Mouse (Mus musculus): ENCODE measurements around the gene Nol9. TPM values are rescaled to one million over a fixed set of nuclear protein-coding genes. Genes with fewer than 3 reads are reported as not detected.

The Nol9 gene
- polyA plus RNA-seq, 1 experiment from 2014 or later = 25.1 TPM

- H3K27ac ChIP-seq (replicated peaks; ENCODE audit: low read depth, low read length) = peak overlapping the region; percentile 58
- peaks cover 18% of the 10 kb centered on the region for H3K4me1 ChIP-seq (ENCODE audit: control insufficient read depth, insufficient read depth, low read length)
- H3K27me3 ChIP-seq (replicated peaks; ENCODE audit: control insufficient read depth, insufficient read depth, low read length) = no peaks in the 10 kb centered on the region
- H3K4me2 ChIP-seq (ENCODE audit: low read depth, low read length) = peak overlapping the region; percentile 71
- 4% methylated on average over 12 of the region's 12 CpGs for WGBS
- no peaks in the 10 kb centered on the region for H3K9me3 ChIP-seq (ENCODE audit: control insufficient read depth, low read length)
- peak overlapping the region; percentile 86 for H3K4me3 ChIP-seq (ENCODE audit: low read depth, low read length)
- no peaks in the 10 kb centered on the region for H3K36me3 ChIP-seq (ENCODE audit: control insufficient read depth, insufficient read depth, low read length)
- peak overlapping the region; percentile 89 for H3K9ac ChIP-seq (ENCODE audit: low read depth, low read length)
- DNase-seq (ENCODE audit: low spot score) = no peak
- peak; percentile 7; the same call in 1 of the 2 replicates for ATAC-seq (ENCODE audit: low read depth)
Measured at GRCm38 (mm10) chr4:152087211-152088081, 48.3 kb downstream of the Nol9 start.

- Histone ChIP-seq H3K9me3 (ENCODE audit: control insufficient read depth, low read length) (no peaks in the 10 kb centered on the region), H3K4me2 (ENCODE audit: low read depth, low read length) (peak overlapping the region; percentile 71), H3K4me3 (ENCODE audit: low read depth, low read length) (peak overlapping the region; percentile 86; the same call in 1 of the 2 replicates), H3K36me3 (ENCODE audit: control insufficient read depth, insufficient read depth, low read length) (no peaks in the 10 kb centered on the region), H3K27me3 (replicated peaks; ENCODE audit: control insufficient read depth, insufficient read depth, low read length) (no peaks in the 10 kb centered on the region), H3K9ac (ENCODE audit: low read depth, low read length) (peak overlapping the region; percentile 89), H3K4me1 (ENCODE audit: control insufficient read depth, insufficient read depth, low read length) (peaks cover 25% of the 10 kb centered on the region), H3K27ac (replicated peaks; ENCODE audit: low read depth, low read length) (no peak overlapping the region)
- ATAC-seq (ENCODE audit: low read depth) (no peak), DNase-seq (ENCODE audit: low spot score) (no peak)
- 32% methylated on average over 4 of the region's 4 CpGs for WGBS
Measured at GRCm38 (mm10) chr4:152088133-152088532, 49.0 kb downstream of the Nol9 start.

- no peak for DNase-seq (ENCODE audit: low spot score)
- WGBS = 41% methylated on average over 8 of the region's 8 CpGs
- Histone ChIP-seq H3K27me3 (replicated peaks; ENCODE audit: control insufficient read depth, insufficient read depth, low read length) (no peaks in the 10 kb centered on the region), H3K9ac (ENCODE audit: low read depth, low read length) (peak overlapping the region; percentile 89; the same call in 1 of the 2 replicates), H3K27ac (replicated peaks; ENCODE audit: low read depth, low read length) (no peak overlapping the region; the same call in 1 of the 2 replicates), H3K4me1 (ENCODE audit: control insufficient read depth, insufficient read depth, low read length) (peaks cover 27% of the 10 kb centered on the region), H3K4me3 (ENCODE audit: low read depth, low read length) (no peak overlapping the region), H3K4me2 (ENCODE audit: low read depth, low read length) (peak overlapping the region; percentile 71), H3K9me3 (ENCODE audit: control insufficient read depth, low read length) (no peaks in the 10 kb centered on the region), H3K36me3 (ENCODE audit: control insufficient read depth, insufficient read depth, low read length) (no peaks in the 10 kb centered on the region)
- ATAC-seq (ENCODE audit: low read depth) = no peak
Measured at GRCm38 (mm10) chr4:152088556-152089120, 49.5 kb downstream of the Nol9 start.

GRCm38 (mm10) chr4:152090191-152090590 lies 51.1 kb downstream of the Nol9 start:
- no peaks in the 10 kb centered on the region for H3K9me3 ChIP-seq (ENCODE audit: control insufficient read depth, low read length)
- H3K4me1 ChIP-seq (ENCODE audit: control insufficient read depth, insufficient read depth, low read length) = peaks cover 27% of the 10 kb centered on the region
- H3K4me2 ChIP-seq (ENCODE audit: low read depth, low read length) = no peak overlapping the region
- H3K9ac ChIP-seq (ENCODE audit: low read depth, low read length) = no peak overlapping the region
- DNase-seq (ENCODE audit: low spot score) (no peak), ATAC-seq (ENCODE audit: low read depth) (no peak)
- 58% methylated on average over 9 of the region's 9 CpGs for WGBS
- no peak overlapping the region for H3K4me3 ChIP-seq (ENCODE audit: low read depth, low read length)
- no peak overlapping the region for H3K27ac ChIP-seq (replicated peaks; ENCODE audit: low read depth, low read length)
- H3K27me3 ChIP-seq (replicated peaks; ENCODE audit: control insufficient read depth, insufficient read depth, low read length) = no peaks in the 10 kb centered on the region
- H3K36me3 ChIP-seq (ENCODE audit: control insufficient read depth, insufficient read depth, low read length) = no peaks in the 10 kb centered on the region

GRCm38 (mm10) chr4:152092751-152093293 lies 53.7 kb downstream of the Nol9 start:
- peak; percentile 50; the same call in 1 of the 2 replicates for ATAC-seq (ENCODE audit: low read depth)
- H3K36me3 ChIP-seq (ENCODE audit: control insufficient read depth, insufficient read depth, low read length) = no peaks in the 10 kb centered on the region
- H3K27ac ChIP-seq (replicated peaks; ENCODE audit: low read depth, low read length) = peak overlapping the region; percentile 39; the same call in 1 of the 2 replicates

GRCm38 (mm10) chr4:152094233-152094632 lies 55.1 kb downstream of the Nol9 start:
- no peaks in the 10 kb centered on the region for H3K27me3 ChIP-seq (replicated peaks; ENCODE audit: control insufficient read depth, insufficient read depth, low read length)
- no peaks in the 10 kb centered on the region for H3K36me3 ChIP-seq (ENCODE audit: control insufficient read depth, insufficient read depth, low read length)
- no peaks in the 10 kb centered on the region for H3K9me3 ChIP-seq (ENCODE audit: control insufficient read depth, low read length)
- H3K4me3 ChIP-seq (ENCODE audit: low read depth, low read length) = no peak overlapping the region
- H3K4me2 ChIP-seq (ENCODE audit: low read depth, low read length) = no peak overlapping the region
- H3K9ac ChIP-seq (ENCODE audit: low read depth, low read length) = no peak overlapping the region
- H3K27ac ChIP-seq (replicated peaks; ENCODE audit: low read depth, low read length) = no peak overlapping the region
- DNase-seq (ENCODE audit: low spot score) (no peak), ATAC-seq (ENCODE audit: low read depth) (no peak)
- H3K4me1 ChIP-seq (ENCODE audit: control insufficient read depth, insufficient read depth, low read length) = peaks cover 21% of the 10 kb centered on the region
- WGBS = 89% methylated on average over 12 of the region's 12 CpGs

More at GRCm38 (mm10) chr4:152092751-152093293, 53.7 kb downstream of the Nol9 start:
- DNase-seq (ENCODE audit: low spot score) = peak; percentile 69
- WGBS = 72% methylated on average over 7 of the region's 8 CpGs
- peak overlapping the region; percentile 22; the same call in 1 of the 2 replicates for H3K9ac ChIP-seq (ENCODE audit: low read depth, low read length)
- no peaks in the 10 kb centered on the region for H3K27me3 ChIP-seq (replicated peaks; ENCODE audit: control insufficient read depth, insufficient read depth, low read length)
- H3K9me3 ChIP-seq (ENCODE audit: control insufficient read depth, low read length) = no peaks in the 10 kb centered on the region
- no peak overlapping the region for H3K4me2 ChIP-seq (ENCODE audit: low read depth, low read length)
- no peak overlapping the region for H3K4me3 ChIP-seq (ENCODE audit: low read depth, low read length)
- H3K4me1 ChIP-seq (ENCODE audit: control insufficient read depth, insufficient read depth, low read length) = peaks cover 28% of the 10 kb centered on the region

GRCm38 (mm10) chr4:152095937-152096910 lies 57.1 kb downstream of the Nol9 start:
- Histone ChIP-seq H3K9ac (ENCODE audit: low read depth, low read length) (no peak overlapping the region), H3K4me2 (ENCODE audit: low read depth, low read length) (peak overlapping the region; percentile 18; the same call in 1 of the 2 replicates)

More at GRCm38 (mm10) chr4:152095937-152096910, 57.1 kb downstream of the Nol9 start:
- ATAC-seq (ENCODE audit: low read depth) = 0 out of 2 replicates have a peak, but pooled peaks have one; percentile 7
- H3K27ac ChIP-seq (replicated peaks; ENCODE audit: low read depth, low read length) = peak overlapping the region; percentile 48; the same call in 1 of the 2 replicates
- no peaks in the 10 kb centered on the region for H3K9me3 ChIP-seq (ENCODE audit: control insufficient read depth, low read length)
- H3K36me3 ChIP-seq (ENCODE audit: control insufficient read depth, insufficient read depth, low read length) = no peaks in the 10 kb centered on the region
- DNase-seq (ENCODE audit: low spot score) = no peak
- peaks cover 21% of the 10 kb centered on the region for H3K4me1 ChIP-seq (ENCODE audit: control insufficient read depth, insufficient read depth, low read length)
- H3K4me3 ChIP-seq (ENCODE audit: low read depth, low read length) = peak overlapping the region; percentile 17; the same call in 1 of the 2 replicates
- H3K27me3 ChIP-seq (replicated peaks; ENCODE audit: control insufficient read depth, insufficient read depth, low read length) = no peaks in the 10 kb centered on the region
- WGBS = 33% methylated on average over 19 of the region's 27 CpGs
